Mouse (Mus musculus) forebrain, embryonic 10.5 days (tissue): ENCODE data around the gene Med21. TPM values are rescaled to one million over a fixed set of nuclear protein-coding genes. Genes with fewer than 3 reads are reported as not detected.
A peak's percentile ranks its signal among the peaks of the same experiment; 100 is the strongest.

Experiments used
- DNase-seq: peaks from one replicate; pipeline ENCODE4 v3.0.0-alpha.2; 2017; ENCODE audit warnings: low spot score; ENCODE audit errors: extremely low spot score
- H3K27ac ChIP-seq: fragments of 300-500 bp; sonication (generic); 2 replicates; pipeline ENCODE4 v1.5.1; 2016; ENCODE audit warnings: mild to moderate bottlenecking
- H3K27me3 ChIP-seq: fragments of 300-500 bp; sonication (generic); 2 replicates; pipeline ENCODE4 v1.6.1; 2016; ENCODE audit warnings: mild to moderate bottlenecking; ENCODE audit not compliant: poor library complexity, severe bottlenecking
- H3K36me3 ChIP-seq: fragments of 300-500 bp; sonication (generic); replicated peaks from 2 replicates; pipeline ENCODE4 v1.6.1; 2016; ENCODE audit warnings: mild to moderate bottlenecking, moderate library complexity
- H3K4me1 ChIP-seq: fragments of 300-500 bp; sonication (generic); 2 replicates; pipeline ENCODE4 v1.6.1; 2016
- H3K4me3 ChIP-seq: fragments of 300-500 bp; sonication (generic); 2 replicates; pipeline ENCODE4 v1.5.1; 2016; ENCODE audit warnings: mild to moderate bottlenecking, moderate library complexity
- H3K9me3 ChIP-seq: fragments of 300-500 bp; sonication (generic); 2 replicates; pipeline ENCODE4 v1.6.1; 2016; ENCODE audit warnings: mild to moderate bottlenecking, moderate library complexity
- WGBS: fragments of 180-500 bp; shearing (Covaris S2); methylation state at CpG from one replicate; pipeline ENCODE4 v1.1.7; 2016; 5-methylcytosine and 5-hydroxymethylcytosine counted together
- polyA plus RNA-seq: library from polyadenylated mRNA; unstranded; fragments of >200 nt; fragmentation: Nextera tagmentation; extraction: Ambion mirVana; gene quantifications from 2 replicates; pipeline ENCODE4 v1.2.1, GENCODE M21; 2016

The Med21 gene
- polyA plus RNA-seq, 1 experiment from 2014 or later, result 133 TPM

- 90% methylated on average over 4 of the region's 4 CpGs for WGBS
- no peak for DNase-seq
- H3K27me3 ChIP-seq, result no peaks in the 10 kb centered on the region
- no peak overlapping the region for H3K27ac ChIP-seq
- no peaks in the 10 kb centered on the region for H3K36me3 ChIP-seq
- no peak overlapping the region for H3K4me3 ChIP-seq
- H3K9me3 ChIP-seq, result no peaks in the 10 kb centered on the region
- H3K4me1 ChIP-seq, result peaks cover 38% of the 10 kb centered on the region
Observed at GRCm38 (mm10) chr6:146630961-146631360, 11.4 kb upstream of the Med21 start.

DNA sequence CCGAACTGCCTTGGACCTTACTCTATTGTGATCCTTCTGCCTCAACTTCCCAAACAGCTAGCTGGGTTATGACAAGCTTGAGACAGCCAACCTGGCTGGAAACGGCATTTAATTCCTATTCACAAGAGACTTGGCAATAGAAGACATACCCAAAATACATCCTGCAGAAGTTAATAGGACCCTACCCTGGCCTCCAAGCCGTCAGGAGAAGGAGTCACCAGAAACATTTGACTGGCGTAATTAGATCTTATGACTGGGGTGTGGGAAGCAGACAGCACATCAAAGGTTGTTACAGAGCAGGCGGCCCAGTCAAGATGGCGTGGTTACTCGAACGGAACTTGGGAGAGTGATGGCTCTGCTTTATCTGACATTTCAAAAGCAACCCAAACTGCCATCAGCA lies 10.5 kb upstream of the Med21 start:
- 86% methylated on average over 8 of the region's 8 CpGs for WGBS
- no peaks in the 10 kb centered on the region for H3K9me3 ChIP-seq
- H3K4me1 ChIP-seq, result peaks cover 38% of the 10 kb centered on the region
- H3K36me3 ChIP-seq, result no peaks in the 10 kb centered on the region
- H3K27me3 ChIP-seq, result no peaks in the 10 kb centered on the region
- DNase-seq, result no peak
- no peak overlapping the region for H3K4me3 ChIP-seq
- no peak overlapping the region for H3K27ac ChIP-seq

- 84% methylated on average over 9 of the region's 9 CpGs for WGBS
- Histone ChIP-seq H3K27ac (no peak overlapping the region), H3K4me1 (peaks cover 38% of the 10 kb centered on the region), H3K27me3 (no peaks in the 10 kb centered on the region), H3K36me3 (no peaks in the 10 kb centered on the region), H3K9me3 (no peaks in the 10 kb centered on the region), H3K4me3 (no peak overlapping the region)
- DNase-seq, result no peak
Observed at GRCm38 (mm10) chr6:146632403-146632802, 9.9 kb upstream of the Med21 start.

DNA sequence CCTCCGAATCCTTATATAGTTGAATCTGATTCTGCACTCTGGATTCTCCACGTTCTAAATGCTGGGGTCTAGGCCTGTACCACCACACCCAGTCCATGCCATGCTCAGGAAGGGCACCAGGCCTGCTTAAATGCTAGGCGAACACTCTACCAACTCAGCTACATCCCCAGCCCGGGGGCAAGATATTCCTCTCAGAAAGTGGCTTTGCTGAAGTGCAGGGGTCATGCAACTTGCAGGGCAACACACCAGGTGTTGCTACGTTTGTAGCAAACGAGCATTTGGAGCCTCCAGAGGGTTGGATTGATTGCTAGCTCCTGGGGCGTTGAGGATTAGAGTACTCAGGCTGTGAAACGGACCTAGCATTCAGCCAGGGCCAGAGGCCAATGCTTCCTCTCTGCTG lies 9.2 kb upstream of the Med21 start:
- Histone ChIP-seq H3K27ac (peak overlapping the region; percentile 93), H3K36me3 (no peaks in the 10 kb centered on the region), H3K9me3 (no peaks in the 10 kb centered on the region), H3K4me3 (peak overlapping the region; percentile 77), H3K27me3 (no peaks in the 10 kb centered on the region), H3K4me1 (peaks cover 34% of the 10 kb centered on the region)
- WGBS, result 39% methylated on average over 8 of the region's 8 CpGs
- DNase-seq, result no peak

DNA sequence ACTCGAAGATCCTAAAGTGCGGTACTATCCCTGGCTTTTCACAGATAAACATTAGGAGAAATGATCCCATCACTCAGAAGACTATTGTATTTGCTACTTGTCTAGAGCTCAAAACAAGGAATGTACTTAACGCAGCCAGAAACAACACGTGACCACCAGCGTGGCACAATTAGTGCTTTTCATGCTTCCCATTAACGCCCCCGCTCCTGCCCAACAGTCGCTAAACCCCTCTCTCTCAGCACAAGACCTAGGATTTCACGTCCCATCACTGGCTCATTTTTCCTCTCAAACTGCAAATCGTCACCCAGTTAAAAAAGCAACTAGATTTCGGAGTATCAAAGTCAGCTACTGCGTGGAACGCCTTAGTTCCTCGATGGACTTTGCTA lies 8.7 kb upstream of the Med21 start:
- peak overlapping the region; percentile 77 for H3K4me3 ChIP-seq
- H3K27me3 ChIP-seq, result no peaks in the 10 kb centered on the region
- peaks cover 31% of the 10 kb centered on the region for H3K4me1 ChIP-seq
- H3K27ac ChIP-seq, result peak overlapping the region; percentile 93
- 12% methylated on average over 14 of the region's 14 CpGs for WGBS
- no peaks in the 10 kb centered on the region for H3K9me3 ChIP-seq
- no peak for DNase-seq
- H3K36me3 ChIP-seq, result no peaks in the 10 kb centered on the region

DNA sequence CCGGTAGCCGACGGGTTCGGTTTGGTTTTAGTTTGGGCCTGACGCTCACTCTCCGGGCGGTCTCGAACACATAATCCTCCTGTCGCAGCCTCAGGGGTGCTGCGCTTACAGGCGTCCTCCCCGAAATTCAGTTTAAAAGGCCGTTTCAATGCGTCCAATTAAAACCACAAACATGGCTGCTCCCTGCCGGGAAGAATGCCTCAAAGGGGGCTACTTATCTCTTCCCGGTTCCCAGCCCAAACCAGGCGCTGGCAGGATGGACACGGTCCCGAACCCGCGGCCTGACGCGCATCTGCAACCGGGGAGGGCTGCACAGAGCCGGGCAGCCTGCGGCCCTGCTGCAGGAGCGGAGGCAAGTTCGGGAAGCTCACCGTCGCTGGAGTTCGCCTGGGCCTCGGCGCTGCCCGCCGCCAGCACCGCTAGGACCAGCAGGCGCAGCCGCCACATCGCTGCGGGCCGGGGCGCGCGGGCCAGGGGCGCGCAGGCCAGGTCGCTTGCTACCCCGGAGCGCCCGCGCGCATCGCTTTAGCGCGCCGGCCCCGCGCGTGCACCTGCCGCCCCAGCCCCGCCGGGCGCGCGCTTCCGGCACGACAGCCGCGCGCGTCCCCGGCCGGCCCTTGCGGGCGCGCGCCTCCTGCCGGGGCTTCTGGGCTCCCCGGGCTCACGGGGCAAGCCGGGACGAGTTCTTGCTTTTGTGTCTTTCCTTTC lies 8.2 kb upstream of the Med21 start:
- under 1% methylated on average over 81 of the region's 82 CpGs for WGBS
- DNase-seq, result peak; percentile 72
- Histone ChIP-seq H3K27me3 (no peaks in the 10 kb centered on the region), H3K9me3 (no peaks in the 10 kb centered on the region), H3K27ac (peak overlapping the region; percentile 93), H3K4me3 (peak overlapping the region; percentile 77), H3K4me1 (peaks cover 31% of the 10 kb centered on the region), H3K36me3 (no peaks in the 10 kb centered on the region)

- no peak for DNase-seq
- H3K4me3 ChIP-seq, result peak overlapping the region; percentile 77
- 65% methylated on average over 4 of the region's 4 CpGs for WGBS
- no peaks in the 10 kb centered on the region for H3K9me3 ChIP-seq
- H3K27ac ChIP-seq, result peak overlapping the region; percentile 93; the same call in 1 of the 2 replicates
- H3K36me3 ChIP-seq, result no peaks in the 10 kb centered on the region
- H3K4me1 ChIP-seq, result peaks cover 31% of the 10 kb centered on the region
- no peaks in the 10 kb centered on the region for H3K27me3 ChIP-seq
Observed at GRCm38 (mm10) chr6:146634759-146635606, 7.4 kb upstream of the Med21 start.

DNA sequence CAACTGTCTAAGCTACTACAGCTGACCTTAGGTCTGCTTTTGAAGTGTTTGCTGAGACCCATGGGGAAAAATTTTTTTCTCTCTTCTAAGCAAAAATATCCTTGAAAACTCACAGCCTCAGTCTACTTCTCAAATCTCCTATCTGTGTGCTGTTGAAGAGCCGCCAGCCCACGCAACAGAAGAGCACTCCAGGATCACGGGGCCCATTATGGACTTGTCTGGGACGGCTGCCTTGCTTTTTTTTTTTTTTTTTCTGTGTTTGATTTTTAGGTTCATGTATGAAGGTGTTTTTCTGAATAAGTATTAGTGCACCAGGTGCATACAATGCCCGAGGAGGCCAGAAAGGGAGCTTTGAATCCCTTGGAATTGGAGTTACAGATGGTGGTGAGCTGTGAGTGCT lies 5.9 kb upstream of the Med21 start:
- no peak for DNase-seq
- H3K27ac ChIP-seq, result no peak overlapping the region
- no peaks in the 10 kb centered on the region for H3K36me3 ChIP-seq
- H3K4me1 ChIP-seq, result peaks cover 31% of the 10 kb centered on the region
- H3K27me3 ChIP-seq, result no peaks in the 10 kb centered on the region
- WGBS, result 91% methylated on average over 5 of the region's 5 CpGs
- no peaks in the 10 kb centered on the region for H3K9me3 ChIP-seq
- H3K4me3 ChIP-seq, result no peak overlapping the region

GRCm38 (mm10) chr6:146640068-146640965 lies 2.0 kb upstream of the Med21 start:
- H3K4me1 ChIP-seq, result peaks cover 19% of the 10 kb centered on the region
- H3K9me3 ChIP-seq, result no peaks in the 10 kb centered on the region
- no peaks in the 10 kb centered on the region for H3K36me3 ChIP-seq
- DNase-seq, result no peak
- 89% methylated on average over 7 of the region's 7 CpGs for WGBS
- no peaks in the 10 kb centered on the region for H3K27me3 ChIP-seq
- no peak overlapping the region for H3K4me3 ChIP-seq
- H3K27ac ChIP-seq, result no peak overlapping the region

DNA sequence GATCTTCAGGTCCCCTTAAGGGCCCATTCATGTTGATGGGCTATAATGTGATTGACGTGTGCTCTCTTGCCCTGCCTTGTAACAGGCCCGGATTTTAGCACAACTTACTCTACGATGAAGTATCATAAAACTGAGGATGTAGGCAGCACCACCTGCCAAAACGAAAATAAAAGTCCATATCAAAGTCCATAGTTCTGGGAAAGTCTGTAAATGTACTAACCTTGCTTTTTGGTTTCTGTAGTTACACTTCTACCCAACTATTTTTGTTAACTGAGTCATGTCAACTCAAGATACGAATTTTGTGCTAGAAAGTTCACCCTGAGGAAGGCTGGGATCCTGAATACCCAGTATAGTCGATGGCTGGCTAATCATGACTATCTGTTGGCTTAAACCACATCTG lies 1.4 kb upstream of the Med21 start:
- H3K27ac ChIP-seq, result no peak overlapping the region
- no peak overlapping the region for H3K4me3 ChIP-seq
- H3K36me3 ChIP-seq, result no peaks in the 10 kb centered on the region
- no peaks in the 10 kb centered on the region for H3K9me3 ChIP-seq
- no peaks in the 10 kb centered on the region for H3K27me3 ChIP-seq
- DNase-seq, result no peak
- H3K4me1 ChIP-seq, result peaks cover 19% of the 10 kb centered on the region
- WGBS, result 88% methylated on average over 6 of the region's 6 CpGs

DNA sequence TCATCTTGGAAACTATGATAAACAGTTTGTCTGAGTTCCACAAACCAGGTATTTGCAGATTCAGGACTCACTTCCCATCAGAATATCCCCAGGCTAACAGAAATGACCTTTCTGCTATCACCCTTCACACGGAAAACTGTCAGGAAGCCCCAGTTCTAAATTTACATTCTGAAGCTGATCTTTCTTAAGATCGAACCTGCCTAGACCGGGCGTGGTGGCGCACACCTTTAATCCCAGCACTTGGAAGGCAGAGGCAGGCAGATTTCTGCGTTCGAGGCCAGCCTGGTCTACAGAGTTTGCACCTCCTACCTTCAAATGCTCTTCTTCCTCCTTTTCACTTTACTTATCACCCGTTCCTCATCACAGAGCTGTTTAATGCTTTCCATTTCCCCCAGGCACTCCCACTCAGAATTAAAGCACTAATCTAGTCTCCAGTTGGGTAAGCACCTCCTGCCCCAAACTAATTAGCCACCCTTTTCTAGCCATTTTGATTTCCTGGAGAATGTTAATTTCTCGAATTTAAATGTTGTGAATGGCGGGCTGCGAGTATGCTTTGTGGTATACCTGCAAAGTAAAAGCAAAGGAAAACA lies 631 bp upstream of the Med21 start:
- no peaks in the 10 kb centered on the region for H3K27me3 ChIP-seq
- H3K4me3 ChIP-seq, result peak overlapping the region; percentile 91
- DNase-seq, result no peak
- 71% methylated on average over 11 of the region's 11 CpGs for WGBS
- H3K36me3 ChIP-seq, result no peaks in the 10 kb centered on the region
- H3K4me1 ChIP-seq, result peaks cover 19% of the 10 kb centered on the region
- no peaks in the 10 kb centered on the region for H3K9me3 ChIP-seq
- peak overlapping the region; percentile 97 for H3K27ac ChIP-seq

DNA sequence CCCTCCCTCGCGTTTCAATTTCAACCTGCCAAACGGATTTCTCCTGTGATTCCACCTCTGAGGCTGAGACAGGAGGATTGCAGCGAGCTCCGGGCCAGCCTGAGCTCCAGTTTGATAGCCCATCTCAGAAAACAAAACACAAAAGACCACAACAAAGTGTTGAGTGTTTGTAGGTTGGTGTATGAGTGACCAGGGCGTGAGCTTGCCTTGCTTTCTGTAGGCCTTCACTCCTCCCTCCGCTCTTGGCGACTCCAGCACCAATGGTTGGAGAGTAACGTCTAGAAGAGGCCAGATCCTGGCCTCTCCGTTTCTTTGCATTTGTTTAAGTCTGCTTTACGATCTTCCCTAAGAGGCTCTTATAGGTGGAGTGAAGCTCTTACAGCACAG lies 830 bp downstream of the Med21 start:
- peak overlapping the region; percentile 97 for H3K27ac ChIP-seq
- peak overlapping the region; percentile 91 for H3K4me3 ChIP-seq
- H3K4me1 ChIP-seq, result peaks cover 19% of the 10 kb centered on the region
- H3K36me3 ChIP-seq, result no peaks in the 10 kb centered on the region
- no peak for DNase-seq
- 46% methylated on average over 11 of the region's 11 CpGs for WGBS
- no peaks in the 10 kb centered on the region for H3K27me3 ChIP-seq
- no peaks in the 10 kb centered on the region for H3K9me3 ChIP-seq
